Mouse (Mus musculus) heart, embryonic 10.5 days (tissue): ENCODE data around the gene Mogat2. TPM values are rescaled to one million over a fixed set of nuclear protein-coding genes. Genes with fewer than 3 reads are reported as not detected.

Experiments
- DNase-seq: peaks from one replicate; pipeline ENCODE4 v3.0.0-alpha.2; 2017; ENCODE audit warnings: low spot score
- H3K27ac ChIP-seq: fragments of 300-500 bp; sonication (generic); 2 replicates; pipeline ENCODE4 v1.5.1; 2016; ENCODE audit warnings: mild to moderate bottlenecking
- H3K27me3 ChIP-seq: fragments of 300-500 bp; sonication (generic); 2 replicates; pipeline ENCODE4 v1.6.1; 2016; ENCODE audit warnings: mild to moderate bottlenecking; ENCODE audit not compliant: poor library complexity, insufficient read depth, severe bottlenecking
- H3K36me3 ChIP-seq: fragments of 300-500 bp; sonication (generic); 2 replicates; pipeline ENCODE4 v1.6.1; 2016; ENCODE audit warnings: mild to moderate bottlenecking, moderate library complexity
- H3K4me1 ChIP-seq: fragments of 300-500 bp; sonication (generic); 2 replicates; pipeline ENCODE4 v1.6.1; 2016; ENCODE audit warnings: mild to moderate bottlenecking
- H3K4me3 ChIP-seq: fragments of 300-500 bp; sonication (generic); 2 replicates; pipeline ENCODE4 v1.5.1; 2016; ENCODE audit warnings: mild to moderate bottlenecking, moderate library complexity
- H3K9me3 ChIP-seq: fragments of 300-500 bp; sonication (generic); 2 replicates; pipeline ENCODE4 v1.6.1; 2016; ENCODE audit warnings: mild to moderate bottlenecking, moderate library complexity
- WGBS: fragments of 180-500 bp; shearing (Covaris S2); methylation state at CpG from one replicate; pipeline ENCODE4 v1.1.7; 2016; 5-methylcytosine and 5-hydroxymethylcytosine counted together
- polyA plus RNA-seq: library from polyadenylated mRNA; unstranded; fragments of >200 nt; fragmentation: Nextera tagmentation; extraction: Ambion mirVana; gene quantifications from 2 replicates; pipeline ENCODE4 v1.2.1, GENCODE M21; 2016

Gene Mogat2
- polyA plus RNA-seq, 1 experiment from 2014 or later = 30.6 TPM

DNA sequence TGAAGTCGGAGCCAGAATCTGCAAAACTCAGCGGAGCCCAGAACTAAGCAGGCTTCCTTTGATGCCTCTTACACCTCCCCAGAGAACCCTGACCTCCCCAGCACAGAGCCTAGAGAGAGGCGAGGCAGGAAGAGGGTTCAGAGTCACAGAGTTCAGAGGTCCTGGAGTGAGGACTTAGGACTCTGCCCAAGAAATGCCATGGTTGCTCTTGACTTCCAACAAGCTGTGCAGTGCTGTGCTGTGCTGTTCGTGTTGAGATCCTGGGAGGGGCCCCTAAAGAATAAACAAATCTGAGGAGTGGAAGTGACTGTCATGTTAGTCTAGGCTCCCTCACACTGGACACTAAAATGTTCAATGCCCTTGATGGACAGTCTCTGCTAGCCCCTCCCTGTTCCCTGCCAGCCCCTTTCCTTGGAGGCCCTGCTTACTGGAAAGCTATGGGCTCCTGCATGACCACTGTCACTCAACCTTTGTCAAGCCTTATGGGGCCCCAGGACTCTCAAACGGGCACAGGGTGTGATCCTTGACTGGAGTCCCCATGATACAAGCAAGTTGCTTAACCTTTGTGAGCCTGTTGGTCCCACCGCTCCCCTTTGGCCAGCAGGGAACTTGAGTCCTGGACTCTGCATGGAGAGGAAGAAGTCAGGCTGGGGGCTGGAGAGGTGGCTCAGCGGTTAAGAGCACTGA lies 8.2 kb downstream of the Mogat2 start:
- Histone ChIP-seq H3K9me3 (no peaks in the 10 kb centered on the region), H3K27me3 (no peaks in the 10 kb centered on the region), H3K4me1 (peaks cover 18% of the 10 kb centered on the region), H3K4me3 (no peak overlapping the region), H3K36me3 (peaks cover 2% of the 10 kb centered on the region), H3K27ac (0 out of 2 replicates have a peak overlapping the region, but pooled peaks have one; percentile 22)
- DNase-seq = no peak
- 72% methylated on average over 7 of the region's 7 CpGs for WGBS

DNA sequence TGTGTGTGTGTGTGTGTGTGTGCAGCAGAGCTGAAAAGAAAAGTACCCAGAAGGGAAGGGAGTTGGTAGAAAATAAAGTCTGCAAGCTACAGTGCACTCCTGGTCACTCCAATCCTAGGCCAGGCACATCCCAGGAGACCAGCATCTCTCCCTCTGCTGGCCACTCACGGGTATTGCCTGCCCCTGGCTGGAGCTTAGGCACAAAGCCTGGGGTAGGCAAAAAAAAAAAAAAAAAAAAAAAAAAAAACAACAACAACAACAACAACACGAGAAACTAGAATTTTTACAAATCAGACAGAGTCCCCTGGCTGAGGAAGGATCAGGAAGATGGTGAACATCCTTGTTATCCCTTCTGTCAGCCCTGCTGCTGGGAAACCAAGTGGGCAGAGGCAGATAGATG lies 9.0 kb downstream of the Mogat2 start:
- Histone ChIP-seq H3K4me1 (peaks cover 24% of the 10 kb centered on the region), H3K27ac (0 out of 2 replicates have a peak overlapping the region, but pooled peaks have one; percentile 22), H3K9me3 (no peaks in the 10 kb centered on the region), H3K4me3 (no peak overlapping the region), H3K36me3 (peaks cover 2% of the 10 kb centered on the region), H3K27me3 (no peaks in the 10 kb centered on the region)
- 14% methylated on average over 2 of the region's 2 CpGs for WGBS
- DNase-seq = peak; percentile 83

DNA sequence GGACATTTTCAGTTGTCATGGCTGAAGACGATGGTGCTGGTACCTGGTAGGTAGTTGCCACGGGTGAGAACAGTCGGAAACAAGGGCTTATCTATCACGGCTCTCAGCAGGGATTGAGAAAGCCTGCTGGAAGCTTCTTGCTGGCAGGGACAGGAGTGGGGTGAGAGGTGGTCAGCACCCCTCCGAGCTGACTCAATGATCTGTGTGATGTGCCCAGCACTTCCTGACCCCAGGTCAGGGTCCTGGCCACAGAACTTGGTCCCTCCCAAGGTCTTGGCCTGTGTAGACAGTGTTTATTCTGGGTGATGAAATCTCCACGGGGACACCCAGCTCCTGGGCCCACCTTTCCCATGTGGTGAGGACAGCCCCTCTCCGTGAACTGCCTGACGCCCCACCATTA lies 9.6 kb downstream of the Mogat2 start:
- no peak overlapping the region for H3K4me3 ChIP-seq
- H3K36me3 ChIP-seq = peaks cover 2% of the 10 kb centered on the region
- no peaks in the 10 kb centered on the region for H3K9me3 ChIP-seq
- H3K27ac ChIP-seq = no peak overlapping the region
- H3K4me1 ChIP-seq = peaks cover 25% of the 10 kb centered on the region
- no peak for DNase-seq
- 64% methylated on average over 8 of the region's 8 CpGs for WGBS
- H3K27me3 ChIP-seq = no peaks in the 10 kb centered on the region

DNA sequence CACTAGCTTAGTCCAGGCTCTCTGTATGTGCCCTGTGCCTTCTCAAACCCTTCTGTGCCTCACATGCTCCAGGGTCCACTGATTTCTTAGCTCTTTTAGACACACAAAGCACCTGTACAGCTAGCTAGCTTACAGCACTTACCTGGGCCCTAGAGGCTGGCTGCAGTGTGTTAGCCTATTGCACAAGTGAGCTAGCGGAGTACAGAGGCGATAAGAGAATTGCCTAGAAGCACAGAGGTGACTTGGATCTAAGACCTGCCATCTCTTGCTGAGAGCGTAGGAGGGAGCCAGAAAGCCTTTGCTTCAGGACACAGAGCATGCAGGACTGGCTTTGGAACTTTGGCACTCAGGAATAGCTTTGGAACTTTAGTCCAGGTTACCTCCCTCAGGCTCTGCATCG lies 11.2 kb downstream of the Mogat2 start:
- Histone ChIP-seq H3K27me3 (0 out of 2 replicates have a peak, but pooled peaks cover 4% of the 10 kb centered on the region), H3K36me3 (peaks cover 6% of the 10 kb centered on the region), H3K9me3 (no peaks in the 10 kb centered on the region), H3K27ac (no peak overlapping the region), H3K4me3 (no peak overlapping the region), H3K4me1 (peaks cover 25% of the 10 kb centered on the region)
- no peak for DNase-seq
- 91% methylated on average over 4 of the region's 4 CpGs for WGBS

DNA sequence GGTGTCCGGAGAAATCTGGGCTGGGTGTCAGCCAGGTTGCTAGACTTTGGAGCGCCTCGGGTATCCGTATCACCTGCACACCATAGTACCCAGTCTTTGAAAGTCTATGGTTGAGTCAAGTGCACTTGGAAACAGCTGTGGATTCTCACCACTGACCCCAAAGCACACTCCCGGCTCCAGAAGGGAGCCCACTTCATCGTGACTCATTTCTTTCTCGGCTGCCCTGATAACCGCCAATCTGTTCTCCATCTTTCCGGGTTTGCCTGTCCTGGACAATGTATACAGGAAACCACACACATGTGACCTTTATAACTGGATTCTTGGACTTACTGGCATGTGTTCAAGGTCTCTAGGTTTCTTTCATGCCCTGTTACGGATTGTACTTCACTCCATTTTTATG lies 11.8 kb downstream of the Mogat2 start:
- Histone ChIP-seq H3K4me1 (peaks cover 25% of the 10 kb centered on the region), H3K36me3 (peaks cover 6% of the 10 kb centered on the region), H3K4me3 (no peak overlapping the region), H3K27ac (no peak overlapping the region), H3K27me3 (0 out of 2 replicates have a peak, but pooled peaks cover 4% of the 10 kb centered on the region), H3K9me3 (no peaks in the 10 kb centered on the region)
- WGBS = 83% methylated on average over 10 of the region's 10 CpGs
- DNase-seq = no peak

DNA sequence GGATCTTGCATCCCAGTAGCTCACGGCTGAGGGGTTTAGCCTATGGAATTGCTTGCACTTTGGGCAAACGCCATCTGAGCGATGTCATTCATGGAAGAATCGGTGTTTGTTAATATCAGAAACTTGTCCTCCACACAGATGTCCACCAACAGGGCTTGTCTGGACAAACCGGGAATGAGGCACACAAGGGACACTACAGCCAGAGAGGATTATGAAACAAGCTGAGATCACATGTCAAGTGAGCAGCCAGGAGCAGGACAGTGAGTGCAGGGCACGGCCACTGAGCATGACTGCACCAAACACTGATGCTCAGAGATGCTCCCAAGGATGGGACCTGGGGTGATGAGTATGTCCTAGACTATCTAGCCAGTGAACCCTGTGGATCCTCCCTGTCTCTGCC lies 13.0 kb downstream of the Mogat2 start:
- no peak for DNase-seq
- no peak overlapping the region for H3K27ac ChIP-seq
- H3K4me3 ChIP-seq = no peak overlapping the region
- no peaks in the 10 kb centered on the region for H3K9me3 ChIP-seq
- peaks cover 25% of the 10 kb centered on the region for H3K4me1 ChIP-seq
- WGBS = 78% methylated on average over 6 of the region's 6 CpGs
- H3K36me3 ChIP-seq = peaks cover 4% of the 10 kb centered on the region; the same call in 1 of the 2 replicates
- H3K27me3 ChIP-seq = 0 out of 2 replicates have a peak, but pooled peaks cover 4% of the 10 kb centered on the region

DNA sequence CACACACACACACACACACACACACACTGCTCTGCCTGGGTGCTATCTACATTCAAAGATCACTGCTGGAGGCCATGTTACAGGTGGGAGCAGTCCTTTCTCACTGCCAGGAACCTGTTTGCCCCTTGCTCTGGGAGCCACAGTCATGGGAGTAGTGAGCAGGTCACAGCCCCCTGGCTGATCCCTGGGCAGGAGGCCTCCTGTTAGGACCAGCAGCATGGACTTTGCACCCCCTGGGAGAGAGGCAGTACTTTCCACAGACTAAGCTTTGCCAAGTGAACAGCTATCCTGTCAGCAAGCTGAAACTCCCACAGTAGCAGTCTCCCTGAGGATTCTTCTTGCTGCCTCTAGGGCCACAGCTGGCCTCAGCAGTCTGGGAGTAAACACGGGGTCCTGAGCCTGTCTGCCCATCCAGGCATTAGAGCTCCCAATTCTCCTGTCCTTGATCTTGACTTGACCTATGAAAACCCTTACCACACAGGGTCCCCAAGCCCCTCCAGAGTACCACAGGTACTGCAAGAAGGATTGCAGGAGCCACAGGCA lies 13.7 kb downstream of the Mogat2 start:
- Histone ChIP-seq H3K27ac (0 out of 2 replicates have a peak overlapping the region, but pooled peaks have one; percentile 8), H3K36me3 (0 out of 2 replicates have a peak, but pooled peaks cover 4% of the 10 kb centered on the region), H3K9me3 (no peaks in the 10 kb centered on the region), H3K4me3 (no peak overlapping the region), H3K4me1 (peaks cover 23% of the 10 kb centered on the region), H3K27me3 (peaks cover 4% of the 10 kb centered on the region; the same call in 1 of the 2 replicates)
- DNase-seq = no peak
- WGBS = 57% methylated on average over 1 of the region's 1 CpGs

DNA sequence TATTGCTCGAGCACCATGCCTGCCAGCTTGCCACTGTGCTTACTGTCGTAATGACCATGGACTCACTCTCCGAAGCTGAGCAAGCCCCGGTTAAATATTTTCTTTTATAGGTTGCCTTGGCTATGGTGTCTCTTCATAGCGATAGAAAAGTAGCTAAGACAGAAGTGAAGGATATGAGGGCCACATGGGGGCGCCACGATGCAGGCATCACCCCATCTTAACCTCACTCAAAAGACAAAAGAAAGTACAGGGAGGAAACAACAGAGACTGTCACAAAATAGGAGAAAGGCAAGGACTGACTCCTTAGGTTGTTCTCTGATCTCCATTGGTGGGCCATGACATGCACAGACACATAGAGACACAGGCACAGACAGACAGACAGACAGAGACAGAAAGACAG lies 14.2 kb downstream of the Mogat2 start:
- 71% methylated on average over 7 of the region's 7 CpGs for WGBS
- Histone ChIP-seq H3K4me3 (no peak overlapping the region), H3K36me3 (0 out of 2 replicates have a peak, but pooled peaks cover 4% of the 10 kb centered on the region), H3K27me3 (peaks cover 4% of the 10 kb centered on the region; the same call in 1 of the 2 replicates), H3K27ac (no peak overlapping the region), H3K4me1 (peaks cover 23% of the 10 kb centered on the region), H3K9me3 (no peaks in the 10 kb centered on the region)
- no peak for DNase-seq

DNA sequence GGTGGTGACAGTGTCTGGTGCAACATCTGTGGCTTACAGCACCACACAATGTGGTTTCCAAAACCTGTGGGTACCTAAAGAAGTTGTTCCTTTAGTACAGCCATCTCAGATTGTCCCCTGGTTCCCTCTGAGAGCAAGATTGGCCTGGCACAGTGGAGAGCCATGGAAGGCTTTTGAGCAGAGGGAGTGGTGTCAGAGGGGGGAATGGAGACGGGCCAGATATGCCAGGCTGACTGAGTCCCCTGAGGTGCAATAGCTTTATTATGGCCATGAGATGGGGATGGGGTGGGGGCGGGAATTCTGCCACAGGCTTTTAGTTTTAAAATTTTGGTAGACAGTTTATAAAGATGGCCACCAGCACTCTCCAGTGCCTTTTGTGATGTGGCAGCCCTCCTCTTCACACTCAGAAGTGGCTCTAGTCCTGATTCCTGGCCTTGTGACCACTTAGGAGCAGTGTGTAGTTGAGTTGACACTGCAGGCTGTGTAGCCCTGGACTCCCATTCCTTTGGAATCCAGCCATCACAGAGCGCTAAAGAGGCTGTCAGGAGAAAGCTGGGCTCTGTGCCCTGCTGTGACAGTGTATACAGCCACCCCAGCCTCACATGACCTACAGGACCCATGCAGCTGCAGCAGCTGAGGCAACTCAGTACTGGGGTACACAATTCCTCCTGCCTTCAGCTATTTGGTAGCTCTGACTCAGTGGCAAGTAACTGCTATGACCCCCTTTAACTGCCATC lies 20.9 kb downstream of the Mogat2 start:
- DNase-seq = no peak
- WGBS = 71% methylated on average over 3 of the region's 3 CpGs
- peak overlapping the region; percentile 30; the same call in 1 of the 2 replicates for H3K27ac ChIP-seq

DNA sequence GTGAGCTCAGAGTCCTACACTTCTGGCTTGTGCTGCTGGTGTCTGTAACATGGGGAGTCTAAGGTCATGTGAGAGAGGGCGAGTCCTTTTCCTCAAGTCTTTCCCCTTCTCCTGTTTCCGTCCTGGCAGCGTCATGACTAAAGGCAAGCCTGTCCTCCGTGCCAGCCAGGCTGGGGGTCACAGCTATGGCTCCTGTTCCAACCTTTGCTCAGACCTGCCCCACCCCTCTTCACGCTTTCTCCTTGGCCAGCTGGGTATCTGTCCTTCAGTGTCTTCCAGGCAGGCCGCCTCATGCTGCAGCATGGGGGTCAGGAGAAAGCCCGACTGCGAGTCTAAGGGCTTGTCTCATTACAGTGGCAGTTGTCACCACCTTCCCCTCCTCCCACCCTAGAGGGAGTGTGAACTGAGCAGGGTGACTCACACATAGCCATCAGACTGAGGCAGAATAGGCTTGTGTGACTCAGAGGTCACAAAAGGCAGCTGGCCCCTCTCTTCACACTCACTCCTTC lies 23.0 kb downstream of the Mogat2 start:
- Histone ChIP-seq H3K9me3 (no peaks in the 10 kb centered on the region), H3K36me3 (no peaks in the 10 kb centered on the region), H3K27me3 (no peaks in the 10 kb centered on the region; the same call in 1 of the 2 replicates), H3K4me1 (peaks cover 40% of the 10 kb centered on the region), H3K4me3 (no peak overlapping the region), H3K27ac (peak overlapping the region; percentile 62)
- peak; percentile 87 for DNase-seq
- WGBS = 23% methylated on average over 8 of the region's 8 CpGs

More for the DNA sequence above, 20.9 kb downstream of the Mogat2 start:
- no peaks in the 10 kb centered on the region; the same call in 1 of the 2 replicates for H3K27me3 ChIP-seq
- H3K36me3 ChIP-seq = no peaks in the 10 kb centered on the region
- no peak overlapping the region for H3K4me3 ChIP-seq
- H3K4me1 ChIP-seq = peaks cover 40% of the 10 kb centered on the region
- no peaks in the 10 kb centered on the region for H3K9me3 ChIP-seq

DNA sequence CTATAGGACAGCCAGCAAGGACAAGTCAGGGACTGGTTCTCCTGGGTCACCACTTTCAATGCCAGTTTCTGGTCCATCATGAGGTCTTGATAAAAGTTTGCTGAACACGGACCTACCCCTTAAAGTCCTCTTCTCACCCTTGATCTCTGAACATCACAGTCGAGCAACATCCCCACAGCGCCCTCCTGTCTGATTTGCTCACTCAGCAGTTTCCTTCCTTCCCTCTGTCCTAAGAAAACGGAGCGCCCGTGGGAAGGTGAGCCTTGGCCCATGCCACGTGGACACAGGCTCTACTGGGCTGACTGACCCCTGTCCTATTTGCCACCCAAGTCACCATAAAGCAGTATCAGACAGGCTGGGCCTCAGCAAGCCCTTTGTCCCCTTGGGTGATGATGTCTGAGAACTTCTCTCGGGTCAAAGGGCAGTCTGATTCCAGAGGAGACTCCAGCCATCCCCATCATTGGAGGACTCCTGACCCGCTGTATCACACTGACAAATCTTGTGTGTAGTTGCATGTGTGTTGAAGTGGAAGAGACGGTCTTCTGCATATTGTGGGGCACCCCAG lies 23.7 kb downstream of the Mogat2 start:
- DNase-seq = no peak
- Histone ChIP-seq H3K4me3 (no peak overlapping the region), H3K9me3 (no peaks in the 10 kb centered on the region), H3K27ac (peak overlapping the region; percentile 62), H3K27me3 (no peaks in the 10 kb centered on the region; the same call in 1 of the 2 replicates), H3K4me1 (peaks cover 38% of the 10 kb centered on the region), H3K36me3 (no peaks in the 10 kb centered on the region)
- 75% methylated on average over 10 of the region's 10 CpGs for WGBS

DNA sequence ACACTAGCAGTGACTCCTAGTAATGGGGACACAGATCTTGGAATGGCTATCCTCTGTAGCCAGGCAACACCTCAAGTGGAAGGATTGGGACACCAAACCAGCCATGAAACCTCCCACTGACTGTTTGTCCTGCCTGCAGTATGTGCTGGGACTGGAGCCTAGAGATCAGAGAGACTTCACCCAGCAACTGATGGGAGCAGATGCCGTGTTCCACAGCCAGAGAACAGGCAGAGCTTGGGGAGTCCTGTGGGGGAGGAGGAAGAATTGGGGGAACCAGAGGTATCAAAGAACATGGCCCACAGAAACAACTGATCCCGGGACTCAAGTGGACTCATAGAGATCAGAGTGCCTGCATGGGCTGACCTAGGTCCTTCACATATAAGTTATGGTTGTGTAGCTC lies 24.7 kb downstream of the Mogat2 start:
- no peaks in the 10 kb centered on the region for H3K27me3 ChIP-seq
- no peak overlapping the region for H3K27ac ChIP-seq
- H3K4me3 ChIP-seq = no peak overlapping the region
- H3K36me3 ChIP-seq = no peaks in the 10 kb centered on the region
- WGBS = 79% methylated on average over 2 of the region's 2 CpGs
- peaks cover 41% of the 10 kb centered on the region for H3K4me1 ChIP-seq
- no peak for DNase-seq
- H3K9me3 ChIP-seq = no peaks in the 10 kb centered on the region
